Mouse (Mus musculus): Measurements from ENCODE around the gene Pten.
A peak's percentile ranks its signal among the peaks of the same experiment; 100 is the strongest.

Pten gene

DNA sequence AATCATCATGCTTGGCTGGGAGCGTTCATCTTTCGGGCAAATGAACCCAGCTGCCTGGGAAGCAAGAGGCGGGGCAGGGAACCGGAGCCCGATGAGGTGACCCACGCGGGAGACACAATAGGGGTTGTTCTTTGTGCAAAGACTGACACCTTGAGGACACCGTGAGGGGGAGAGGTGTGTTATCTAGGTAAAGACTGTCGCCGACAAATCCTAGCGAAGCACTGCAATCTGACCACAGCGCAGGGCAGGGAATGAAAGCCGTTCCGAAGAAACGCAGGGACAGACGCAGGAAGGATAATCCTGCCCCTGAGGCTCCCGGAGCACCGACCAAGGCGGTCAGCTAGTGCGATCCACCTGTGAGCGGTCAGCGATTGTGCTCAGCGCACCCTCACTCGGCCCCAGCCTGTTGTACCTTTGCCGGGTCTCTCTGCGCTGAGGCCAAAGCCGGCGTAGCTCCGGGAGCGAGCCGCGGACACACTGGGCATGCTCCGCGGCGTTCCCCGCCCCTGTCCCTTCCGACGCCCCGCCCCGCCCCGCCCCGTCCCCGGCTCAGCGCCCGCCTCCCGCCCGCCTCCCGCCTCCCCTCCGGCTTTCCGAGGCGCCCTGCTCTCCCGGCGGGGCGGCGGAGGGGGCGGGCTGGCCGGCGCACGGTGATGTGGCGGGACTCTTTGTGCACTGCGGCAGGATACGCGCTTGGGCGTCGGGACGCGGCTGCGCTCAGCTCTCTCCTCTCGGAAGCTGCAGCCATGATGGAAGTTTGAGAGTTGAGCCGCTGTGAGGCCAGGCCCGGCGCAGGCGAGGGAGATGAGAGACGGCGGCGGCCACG lies at the start of gene Pten:
Pten (plus strand) TSS at position 598 of the 826 bp plus-strand sequence.
- DNase-seq (ENCODE audit: low spot score), result peak; percentile 94

DNA sequence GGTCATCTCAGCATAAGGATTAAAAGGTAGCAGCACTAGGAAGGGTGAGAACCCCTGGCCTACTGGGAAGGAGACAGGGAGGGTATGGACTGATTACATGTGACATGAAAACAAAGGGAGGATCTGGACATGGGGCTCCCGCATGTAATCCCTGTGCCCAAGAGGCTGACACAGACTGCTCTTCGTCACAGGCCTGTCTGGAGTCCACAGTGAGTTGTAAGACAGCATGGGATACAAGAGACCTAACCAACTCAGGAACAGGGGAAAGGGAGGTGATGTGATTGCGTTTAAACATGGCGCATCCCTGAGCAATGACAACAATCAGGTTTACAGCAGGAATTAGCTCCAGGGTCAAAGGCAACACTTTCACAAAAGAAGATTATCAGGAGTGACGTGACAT lies 48.3 kb upstream of the Pten start:
- DNase-seq (ENCODE audit: low spot score), result no peak

GRCm38 (mm10) chr19:32710288-32710687 lies 47.0 kb upstream of the Pten start:
- no peak for DNase-seq (ENCODE audit: low spot score)

DNA sequence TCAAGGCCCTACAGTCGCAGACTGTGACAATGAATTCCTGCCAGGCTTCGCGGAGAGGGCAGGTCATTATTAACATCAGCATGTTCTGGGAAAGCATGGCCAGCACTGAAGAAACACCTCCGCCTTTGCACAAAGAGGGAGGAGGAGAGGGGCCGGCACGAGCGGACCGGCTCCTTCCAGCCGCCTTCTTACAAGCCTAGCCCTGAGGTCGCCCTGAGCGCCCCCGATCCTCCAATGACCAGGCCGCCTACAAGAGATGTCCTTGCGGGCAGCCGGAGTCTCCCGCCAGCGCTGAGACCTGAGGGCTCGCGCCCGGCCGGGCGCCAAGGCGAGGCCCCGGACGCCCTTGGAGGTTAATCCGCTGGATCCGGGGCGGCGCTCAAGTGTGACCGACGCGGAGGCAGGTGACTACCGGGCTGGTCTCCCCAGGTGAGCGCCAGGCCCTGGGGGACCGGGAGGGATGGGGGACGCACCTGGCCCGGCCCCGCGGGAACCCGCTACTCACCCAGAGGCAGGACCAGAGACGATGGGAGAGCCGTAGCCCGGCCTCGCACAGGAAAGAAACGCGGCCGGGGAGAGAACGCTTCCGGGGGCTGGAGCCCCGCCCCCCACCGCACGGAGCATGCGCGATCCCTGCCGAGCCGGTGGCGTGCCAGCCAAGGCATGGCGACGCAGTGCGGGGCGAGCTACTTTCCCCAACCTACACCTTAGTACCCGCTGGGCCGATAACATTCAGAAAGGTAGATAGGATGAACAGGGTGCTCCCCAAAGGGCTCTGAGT lies 45.3 kb upstream of the Pten start:
- DNase-seq (ENCODE audit: low spot score), result peak; percentile 78

DNA sequence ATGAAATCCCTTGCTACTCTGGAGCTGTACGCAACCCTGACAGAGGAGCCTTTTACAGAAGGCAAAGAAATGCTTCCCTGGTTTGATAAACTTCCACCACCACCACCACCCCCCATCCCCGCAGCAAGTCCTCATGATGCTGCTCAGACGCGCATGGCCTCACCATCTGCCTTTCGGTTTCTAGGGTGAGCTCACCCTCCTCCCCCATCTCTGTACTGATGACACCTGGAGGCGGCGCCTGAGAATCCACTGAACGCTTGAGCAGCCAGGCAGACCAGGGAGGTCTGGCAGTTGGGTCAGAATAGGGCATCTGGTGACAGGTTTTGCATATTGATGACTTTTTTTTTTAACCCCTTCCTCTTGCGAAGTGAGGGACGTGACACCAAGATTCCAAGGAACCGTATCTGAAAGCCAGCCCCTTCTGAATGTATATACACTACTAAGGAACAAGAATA lies 44.7 kb upstream of the Pten start:
- DNase-seq (ENCODE audit: low spot score), result peak; percentile 59

- no peak for DNase-seq (ENCODE audit: low spot score)
Observed at GRCm38 (mm10) chr19:32713471-32713870, 43.8 kb upstream of the Pten start.

GRCm38 (mm10) chr19:32715201-32715600 lies 42.1 kb upstream of the Pten start:
- DNase-seq (ENCODE audit: low spot score), result peak; percentile 49

DNA sequence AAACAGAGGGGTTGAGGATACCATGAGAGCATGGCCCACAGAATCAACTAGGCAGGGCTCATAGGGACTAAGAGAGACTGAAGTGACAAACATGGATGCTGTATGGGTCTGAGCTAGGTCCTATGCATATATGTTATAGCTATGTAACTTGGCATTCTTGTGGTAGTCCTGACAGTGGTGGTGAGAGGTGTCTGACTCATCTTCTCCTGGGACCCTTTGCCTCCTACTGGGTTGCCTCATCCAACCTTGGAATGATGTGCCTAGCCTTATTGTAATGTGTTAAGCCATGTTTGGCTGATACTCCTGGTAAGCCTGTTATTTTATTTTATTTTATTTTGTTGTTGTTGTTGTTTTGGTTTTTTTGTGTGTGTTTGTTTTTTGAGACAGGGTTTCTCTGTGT lies 41.6 kb upstream of the Pten start:
- DNase-seq (ENCODE audit: low spot score), result no peak

- DNase-seq (ENCODE audit: low spot score), result no peak
Observed at GRCm38 (mm10) chr19:32717590-32717989, 39.7 kb upstream of the Pten start.

DNA sequence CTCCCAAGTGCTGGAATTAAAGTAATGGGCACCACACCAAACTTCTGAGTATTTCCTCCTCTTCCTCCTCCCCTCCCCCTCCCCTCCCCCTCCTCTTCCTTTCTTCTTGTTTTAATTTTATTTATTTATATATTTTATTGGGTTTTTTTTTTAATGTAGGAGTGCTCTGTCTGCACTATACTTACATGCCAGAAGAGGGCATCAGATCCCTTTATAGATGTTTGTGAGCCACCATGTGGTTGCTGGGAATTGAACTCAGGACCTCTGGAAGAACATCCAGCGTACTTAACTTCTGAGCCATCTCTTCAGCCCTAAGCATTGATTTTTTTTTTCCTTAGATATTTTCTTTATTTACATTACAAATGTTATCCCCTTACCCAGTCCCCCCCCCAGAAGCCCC lies 37.0 kb upstream of the Pten start:
- DNase-seq (ENCODE audit: low spot score), result no peak

GRCm38 (mm10) chr19:32723817-32724216 lies 33.5 kb upstream of the Pten start:
- no peak for DNase-seq (ENCODE audit: low spot score)

GRCm38 (mm10) chr19:32726451-32727325 lies 30.6 kb upstream of the Pten start:
- no peak for DNase-seq (ENCODE audit: low spot score)

DNA sequence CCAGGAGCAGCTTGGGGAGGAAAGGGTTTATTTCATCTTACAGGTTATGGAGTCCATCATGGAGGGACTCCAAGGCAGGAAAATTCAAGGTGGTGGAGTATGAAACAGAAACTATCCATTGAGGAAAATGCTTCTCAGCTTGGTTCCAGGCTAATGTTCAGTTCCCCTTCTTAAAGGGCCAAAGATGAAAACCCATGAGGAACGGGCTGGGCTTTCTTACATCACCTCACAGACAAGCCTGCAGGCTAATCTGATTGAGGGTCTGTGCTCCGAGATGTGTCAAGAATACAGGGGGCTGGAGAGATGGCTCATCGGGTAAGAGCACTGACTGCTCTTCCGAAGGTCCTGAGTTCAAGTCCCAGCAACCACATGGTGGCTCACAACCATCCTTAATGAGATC lies 27.5 kb upstream of the Pten start:
- DNase-seq (ENCODE audit: low spot score), result no peak

- DNase-seq (ENCODE audit: low spot score), result no peak
Observed at GRCm38 (mm10) chr19:32732922-32733321, 24.4 kb upstream of the Pten start.

DNA sequence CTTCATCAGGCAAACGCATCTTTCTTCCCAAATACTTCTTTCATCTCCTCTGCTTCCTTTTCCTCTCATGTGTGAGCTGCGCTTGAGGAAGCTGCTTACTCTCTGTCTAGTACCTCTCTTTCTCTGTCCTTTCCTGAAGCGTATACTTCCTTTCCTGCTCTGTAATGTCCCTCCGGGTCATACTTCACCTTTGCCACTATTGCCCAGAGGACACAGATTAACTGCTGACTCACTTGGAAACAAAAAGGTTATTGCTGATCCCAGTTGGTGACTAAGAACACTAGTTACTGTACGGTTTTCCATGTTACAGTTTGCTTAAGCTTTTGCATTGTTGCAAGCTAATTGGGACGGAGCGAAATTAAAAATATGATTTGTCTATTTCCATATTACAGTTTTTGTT lies 19.5 kb upstream of the Pten start:
- DNase-seq (ENCODE audit: low spot score), result no peak

GRCm38 (mm10) chr19:32739686-32740085 lies 17.6 kb upstream of the Pten start, which contains the start of gene Atad1:
Gene Atad1, minus strand, starts transcription at chr19:32739786.
- DNase-seq (ENCODE audit: low spot score), result no peak

GRCm38 (mm10) chr19:32740641-32741345 lies 16.5 kb upstream of the Pten start:
- DNase-seq (ENCODE audit: low spot score), result no peak

DNA sequence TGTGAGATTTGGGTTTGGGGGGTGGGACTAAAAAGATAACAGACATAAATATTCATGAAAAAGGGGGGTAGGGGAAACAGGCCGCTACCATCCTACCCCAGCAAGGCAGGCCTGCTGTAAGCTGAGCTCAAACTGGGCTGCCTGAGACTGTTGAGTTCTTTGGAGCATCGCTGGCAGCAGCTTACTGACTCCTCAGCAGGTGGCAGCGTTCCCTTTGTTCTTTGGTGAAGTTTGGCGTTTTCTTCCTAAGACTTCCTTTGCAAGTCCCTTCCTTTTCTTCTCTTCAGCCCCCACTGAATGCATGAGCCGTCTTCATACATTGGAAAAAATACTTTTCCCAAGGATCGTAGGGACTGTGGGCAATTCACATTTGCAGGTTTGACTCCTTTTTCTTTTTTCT lies 7.9 kb upstream of the Pten start:
- peak; percentile 21 for DNase-seq (ENCODE audit: low spot score)

GRCm38 (mm10) chr19:32752357-32752756 lies 4.9 kb upstream of the Pten start:
- no peak for DNase-seq (ENCODE audit: low spot score)

DNA sequence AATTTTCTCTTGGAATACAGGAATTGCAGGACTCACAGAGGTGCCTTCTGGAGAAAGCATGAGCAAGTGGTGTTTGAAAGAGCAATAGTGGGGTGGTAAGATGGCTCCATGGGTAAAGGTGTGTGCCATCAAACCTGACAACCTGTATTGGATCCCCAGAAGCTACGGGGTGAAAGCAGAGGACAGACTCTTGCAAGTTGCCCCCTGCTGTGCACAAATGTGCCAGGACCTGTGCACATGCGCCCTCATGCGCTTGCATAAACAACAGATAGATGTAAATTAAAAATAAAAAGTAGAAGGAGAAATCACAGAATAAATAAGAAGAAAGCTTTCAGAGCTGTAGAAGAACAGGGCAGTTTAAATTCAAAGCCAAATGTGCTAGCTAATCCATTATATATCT lies 3.9 kb upstream of the Pten start:
- DNase-seq (ENCODE audit: low spot score), result no peak

DNA sequence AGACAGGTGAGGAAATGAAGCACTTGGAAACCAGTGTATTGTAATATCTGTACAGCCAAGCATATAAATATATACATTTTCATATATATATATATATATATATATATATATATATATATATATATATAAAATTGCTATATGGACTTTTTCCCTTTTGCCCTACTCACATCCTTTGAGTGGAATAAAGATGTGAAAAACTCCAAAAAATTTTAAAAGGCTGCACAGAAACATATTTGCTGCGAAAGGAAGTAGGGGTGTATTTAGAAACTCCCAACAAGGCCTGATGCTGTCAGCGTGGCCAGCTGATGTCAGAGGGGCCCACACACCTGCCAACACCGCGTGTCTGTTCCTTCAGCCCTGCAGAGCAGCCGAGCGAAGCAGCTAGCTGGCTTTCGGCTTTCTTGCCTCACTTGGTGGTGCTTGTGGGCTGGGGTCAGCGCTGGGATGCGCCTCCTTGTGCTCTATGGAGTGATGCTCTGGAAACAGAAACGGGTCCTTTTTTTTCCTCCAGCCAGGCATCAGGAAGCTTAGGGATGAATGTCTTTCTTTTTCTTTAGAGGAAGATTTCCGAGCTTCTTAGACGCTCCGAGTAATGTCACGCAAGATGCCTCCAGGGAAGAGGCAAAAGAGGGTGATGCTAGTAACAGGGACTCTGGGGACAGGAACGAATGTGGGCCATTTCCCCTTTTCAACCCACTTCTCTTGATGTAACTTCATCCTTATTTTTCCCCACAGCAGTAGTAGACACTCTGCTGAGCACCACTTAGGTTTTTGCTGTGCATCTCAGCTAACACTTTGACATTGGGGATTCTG lies 2.9 kb upstream of the Pten start:
- DNase-seq (ENCODE audit: low spot score), result no peak
